Mouse (Mus musculus): ENCODE data around the gene Gm8871.
"Not testable (repeated sequence)": the region's sequence is repeated elsewhere in the genome, so short reads cannot be mapped to it uniquely, and the experiment has no call there.

Gm8871 gene

DNA sequence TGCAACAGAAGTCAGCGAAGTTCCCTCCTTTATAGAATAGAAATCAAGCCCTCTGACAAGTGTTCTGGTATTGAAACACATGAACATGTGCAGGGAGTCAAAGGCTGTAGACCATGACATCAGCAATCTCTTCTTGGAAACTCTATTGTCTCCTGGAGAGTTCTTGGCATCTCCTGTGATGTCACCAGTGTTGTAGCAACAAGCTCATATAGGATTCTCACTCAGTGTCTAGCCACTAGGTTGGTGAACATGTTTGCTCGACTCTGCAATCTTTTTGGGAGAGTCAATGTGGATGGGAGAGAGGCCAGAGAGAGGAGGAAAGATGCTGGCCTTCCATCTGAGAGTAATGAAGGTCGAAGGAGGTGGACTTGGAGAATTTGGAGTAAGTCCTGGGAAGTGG is at the start of gene Gm8871, which contains the start of gene Gm8857:
TSS of gene Gm8871 (plus strand) at position 301 of the 400 bp plus-strand sequence.
TSS of gene Gm8857 (plus strand) at position 303 of the 400 bp plus-strand sequence.
- DNase-seq: not testable (repeated sequence)

DNA sequence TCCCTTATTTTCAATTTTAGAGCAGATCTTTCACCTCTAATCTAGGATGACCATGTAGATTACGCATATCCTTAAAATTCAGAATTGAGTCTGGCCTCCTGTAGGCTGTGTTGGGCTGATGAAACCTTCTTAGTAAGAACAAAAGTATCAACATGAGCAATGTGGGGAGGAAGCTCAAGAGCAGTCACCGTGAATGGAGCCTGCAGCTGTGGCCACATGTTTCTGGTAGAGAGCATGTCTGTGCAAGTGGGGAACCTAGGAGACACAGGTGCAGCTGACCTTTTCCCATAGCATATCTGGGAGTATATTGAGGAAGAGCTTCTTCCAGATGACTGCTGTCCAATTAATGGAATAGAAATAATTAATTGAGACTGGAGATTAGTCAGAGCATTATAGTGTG is 5.9 kb downstream of the Gm8871 start:
- not testable (repeated sequence) for DNase-seq

DNA sequence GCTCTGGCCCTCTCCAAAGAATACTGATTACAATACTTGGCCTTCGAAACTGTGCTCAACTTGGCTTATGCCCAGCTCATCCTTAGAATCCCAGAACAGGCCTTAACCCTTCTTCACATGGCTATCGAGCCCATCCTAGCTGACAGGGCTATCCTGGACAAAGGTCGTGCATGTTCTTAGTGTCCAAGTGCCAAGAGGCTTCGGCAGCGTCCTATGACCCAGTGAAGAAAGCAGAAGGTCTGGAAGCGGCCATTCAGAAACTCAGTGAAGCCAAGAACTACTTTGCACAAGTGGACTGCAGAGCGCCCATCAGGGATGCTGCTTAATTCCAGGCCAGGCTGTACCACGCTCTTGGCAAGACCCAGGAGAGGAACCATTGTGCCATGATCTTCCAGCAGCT is 10.5 kb downstream of the Gm8871 start:
- DNase-seq: not testable (repeated sequence)
